Mouse (Mus musculus): ENCODE results near the gene Fam71d. TPM values are rescaled to one million over a fixed set of nuclear protein-coding genes. Genes with fewer than 3 reads are reported as not detected.

Fam71d gene
- polyA plus RNA-seq, 1 experiment from 2014 or later, result not detected

Other genes with a start within 250 kb of the Fam71d start
- 17.3 and 20.1 TPM in 2 replicates for gene Mpp5, start 57.4 kb downstream of the Fam71d start, polyA plus RNA-seq (2014; fragmentation: Nextera tagmentation; extraction: Ambion mirVana)
- 52.8 and 65.6 TPM in 2 replicates for gene Atp6v1d, start 170.1 kb downstream of the Fam71d start, polyA plus RNA-seq (2014; fragmentation: Nextera tagmentation; extraction: Ambion mirVana)
- gene Eif2s1, start 170.3 kb downstream of the Fam71d start, polyA plus RNA-seq (2014; fragmentation: Nextera tagmentation; extraction: Ambion mirVana), result 220 and 223 TPM in 2 replicates
- 13.6 and 16.2 TPM in 2 replicates for gene Plek2, start 215.4 kb downstream of the Fam71d start, polyA plus RNA-seq (2014; fragmentation: Nextera tagmentation; extraction: Ambion mirVana)